In the genomic region with DNA sequence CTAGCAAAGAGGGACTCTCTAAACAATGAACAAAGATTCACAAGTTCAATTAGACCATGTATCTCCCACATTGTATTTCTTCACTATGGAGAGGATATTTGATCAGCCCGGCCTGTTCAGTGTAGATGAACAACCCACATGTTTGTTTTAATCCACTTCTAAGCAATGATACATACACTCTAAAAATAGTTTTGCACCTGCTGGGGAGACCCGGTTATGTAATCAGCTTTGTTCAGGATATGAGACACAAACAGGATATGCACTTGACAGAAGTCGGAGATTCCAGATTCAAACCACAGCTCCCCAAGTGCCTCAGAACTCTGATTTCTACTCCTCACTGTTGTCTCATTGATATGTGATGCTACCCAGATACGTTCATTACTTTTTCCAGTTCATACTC, we compare ENCODE assay signal across 25 mouse cellular contexts. TPM values are rescaled to one million over a fixed set of nuclear protein-coding genes. Genes with fewer than 3 reads are reported as not detected.
A peak's percentile ranks its signal among the peaks of the same experiment; 100 is the strongest.
DNase-seq lines count a peak whose midpoint lies in the region; ATAC-seq lines count a peak whose summit lies in the region.
"Had no signal": no experiment of that assay in that cellular context is flagged by ENCODE, and none has a peak within 500 bp of the region (broad histone marks: within the 10 kb centered on the region; RNA-seq: fewer than 3 reads in every experiment).

No protein-coding gene starts in this region.

- H3K9me3 ChIP-seq in embryonic facial prominence, embryonic 14.5 days (ENCODE audit: control insufficient read depth, low read length): no peaks in the 10 kb centered on the region
- no peaks in the 10 kb centered on the region for H3K9me3 ChIP-seq in embryonic facial prominence, embryonic 10.5 days
- H3K9me3 ChIP-seq: embryonic facial prominence, embryonic 15.5 days; forebrain, embryonic 15.5 days; G1E; kidney, embryonic 15.5 days; limb, embryonic 15.5 days; lung, embryonic 15.5 days; midbrain, embryonic 12.5 days had no signal

- ATAC-seq in embryonic facial prominence, embryonic 14.5 days (ENCODE audit: low read depth): peak; percentile 22; the same call in 1 of the 2 replicates
- ATAC-seq: forebrain, embryonic 15.5 days; hindbrain, postnatal 0 days; intestine, embryonic 16.5 days had no signal

- no peaks in the 10 kb centered on the region for H3K4me1 ChIP-seq in embryonic facial prominence, embryonic 14.5 days (ENCODE audit: control insufficient read depth, insufficient read depth, low read length)
- H3K4me1 ChIP-seq in embryonic facial prominence, embryonic 10.5 days: no peaks in the 10 kb centered on the region
- H3K4me1 ChIP-seq: embryonic facial prominence, embryonic 15.5 days; forebrain, embryonic 15.5 days; kidney, embryonic 15.5 days; limb, embryonic 15.5 days; lung, embryonic 15.5 days; midbrain, embryonic 12.5 days had no signal

- H3K27ac ChIP-seq in embryonic facial prominence, embryonic 14.5 days (replicated peaks; ENCODE audit: low read depth, low read length): no peak overlapping the region
- no peak overlapping the region for H3K27ac ChIP-seq in embryonic facial prominence, embryonic 10.5 days (replicated peaks)
- H3K27ac ChIP-seq: embryonic facial prominence, embryonic 15.5 days; forebrain, embryonic 15.5 days; hindbrain, postnatal 0 days; kidney, embryonic 15.5 days; left cerebral cortex, adult 2 months; limb, embryonic 15.5 days; liver, embryonic 14.5 days; lung, embryonic 15.5 days; midbrain, embryonic 12.5 days had no signal

- intact Hi-C loops in left cerebral cortex, postnatal 4 days (cut with DNase I): no loop called here

- H3K27me3 ChIP-seq in embryonic facial prominence, embryonic 14.5 days (replicated peaks; ENCODE audit: control insufficient read depth, insufficient read depth, low read length): no peaks in the 10 kb centered on the region
- H3K27me3 ChIP-seq in embryonic facial prominence, embryonic 10.5 days (replicated peaks; ENCODE audit: low read depth, poor library complexity, severe bottlenecking): no peaks in the 10 kb centered on the region
- H3K27me3 ChIP-seq: embryonic facial prominence, embryonic 15.5 days; forebrain, embryonic 15.5 days; kidney, embryonic 15.5 days; limb, embryonic 15.5 days; lung, embryonic 15.5 days had no signal

- H3K9ac ChIP-seq in embryonic facial prominence, embryonic 14.5 days (ENCODE audit: low read depth, low read length): no peak overlapping the region
- H3K9ac ChIP-seq: embryonic facial prominence, embryonic 15.5 days; forebrain, embryonic 15.5 days; kidney, embryonic 15.5 days; limb, embryonic 15.5 days; liver, embryonic 14.5 days; lung, embryonic 15.5 days; midbrain, embryonic 12.5 days had no signal

- no peaks in the 10 kb centered on the region for H3K36me3 ChIP-seq in embryonic facial prominence, embryonic 14.5 days (ENCODE audit: control insufficient read depth, insufficient read depth, low read length)
- no peaks in the 10 kb centered on the region for H3K36me3 ChIP-seq in embryonic facial prominence, embryonic 10.5 days (replicated peaks)
- H3K36me3 ChIP-seq: embryonic facial prominence, embryonic 15.5 days; forebrain, embryonic 15.5 days; G1E; kidney, embryonic 15.5 days; limb, embryonic 15.5 days; lung, embryonic 15.5 days; midbrain, embryonic 12.5 days had no signal

- no peak overlapping the region for H3K4me2 ChIP-seq in embryonic facial prominence, embryonic 14.5 days (ENCODE audit: low read depth, low read length)
- H3K4me2 ChIP-seq: embryonic facial prominence, embryonic 15.5 days; forebrain, embryonic 15.5 days; kidney, embryonic 15.5 days; limb, embryonic 15.5 days; lung, embryonic 15.5 days; midbrain, embryonic 12.5 days had no signal

- WGBS in embryonic facial prominence, embryonic 14.5 days: 70% methylated on average over 4 of the region's 4 CpGs
- WGBS in embryonic facial prominence, embryonic 10.5 days: 90% methylated on average over 4 of the region's 4 CpGs

- H3K4me3 ChIP-seq in embryonic facial prominence, embryonic 14.5 days (ENCODE audit: low read depth, low read length): no peak overlapping the region
- H3K4me3 ChIP-seq in embryonic facial prominence, embryonic 10.5 days: no peak overlapping the region
- H3K4me3 ChIP-seq: embryonic facial prominence, embryonic 15.5 days; forebrain, embryonic 15.5 days; kidney, embryonic 15.5 days; left cerebral cortex, adult 2 months; limb, embryonic 15.5 days; lung, embryonic 15.5 days; midbrain, embryonic 12.5 days had no signal

- peak; percentile 39 for DNase-seq in embryonic facial prominence, embryonic 14.5 days (ENCODE audit: low spot score)
- no peak for DNase-seq in embryonic facial prominence, embryonic 10.5 days (ENCODE audit: low spot score)
- DNase-seq in kidney, adult 9 months: peak; percentile 6
- DNase-seq in kidney, postnatal 10 days: no peak
- peak; percentile 14 to 29 for DNase-seq in B cell, adult 2 months
- DNase-seq in skeletal muscle tissue, adult 2 months (ENCODE audit: low read depth, low spot score): peak; percentile 15
- no peak for DNase-seq in left cerebral cortex, postnatal 4 days
- DNase-seq: adrenal gland, adult 2 months; cerebellum, adult 2 months; cerebellum, postnatal 25 days; embryo, embryonic 11 days; kidney, postnatal 4 days; thymus, postnatal 36 days had no signal

RNA-seq across cellular contexts. Expression of a gene that starts 37.1 kb away (rescaled TPM):
- polyA plus RNA-seq in embryonic facial prominence, embryonic 14.5 days (2014; fragmentation: Nextera tagmentation; extraction: Ambion mirVana): 6.8 and 7.3 TPM in 2 replicates
- polyA plus RNA-seq in embryonic facial prominence, embryonic 10.5 days (2016; fragmentation: Nextera tagmentation; extraction: Ambion mirVana): 0.10 and 0.24 TPM in 2 replicates
- total RNA-seq in left cerebral cortex, postnatal 4 days (2021): 1 to 10 TPM; 5.0 to 7.2 TPM
- total RNA-seq: megakaryocyte, adult 5-6 weeks had no signal
- polyA plus RNA-seq: G1E had no signal

RNA-seq across cellular contexts. Expression of a gene that starts 51.0 kb away (rescaled TPM):
- 229 and 272 TPM in 2 replicates for polyA plus RNA-seq in embryonic facial prominence, embryonic 14.5 days (2014; fragmentation: Nextera tagmentation; extraction: Ambion mirVana)
- 316 and 320 TPM in 2 replicates for polyA plus RNA-seq in embryonic facial prominence, embryonic 10.5 days (2016; fragmentation: Nextera tagmentation; extraction: Ambion mirVana)
- 100 to 1,000 TPM; 136 to 140 TPM for total RNA-seq in left cerebral cortex, postnatal 4 days (2021)

Comparison
In these comparisons a context has a peak if more than half of its experiments do, and no peak if none do; other contexts are left out.
1. DNase-seq: peak in embryonic facial prominence, embryonic 14.5 days (single experiment), kidney, adult 9 months (single experiment), B cell, adult 2 months (2 of 2) and skeletal muscle tissue, adult 2 months (single experiment); none in embryonic facial prominence, embryonic 10.5 days (single experiment), kidney, postnatal 10 days (single experiment) and left cerebral cortex, postnatal 4 days (single experiment).